Mouse (Mus musculus) forebrain, embryonic 12.5 days (tissue): ENCODE results near the gene Snrpc. TPM values are rescaled to one million over a fixed set of nuclear protein-coding genes. Genes with fewer than 3 reads are reported as not detected.

Experiments
- ATAC-seq: fragments of 200-750 bp; cut with Nextera tagmentation; 2 replicates; pipeline ENCODE4 v1.8.0; 2017; ENCODE audit warnings: moderate TSS enrichment; ENCODE audit not compliant: low FRiP score
- H3K27ac ChIP-seq: fragments of 300-500 bp; sonication (generic); 2 replicates; pipeline ENCODE4 v1.5.1; 2016; ENCODE audit warnings: mild to moderate bottlenecking
- H3K27me3 ChIP-seq: fragments of 300-500 bp; sonication (generic); 2 replicates; pipeline ENCODE4 v1.6.1; 2016; ENCODE audit warnings: mild to moderate bottlenecking
- H3K36me3 ChIP-seq: fragments of 300-500 bp; sonication (generic); replicated peaks from 2 replicates; pipeline ENCODE4 v1.6.1; 2016; ENCODE audit warnings: mild to moderate bottlenecking
- H3K4me1 ChIP-seq: fragments of 300-500 bp; sonication (generic); 2 replicates; pipeline ENCODE4 v1.6.1; 2016
- H3K4me2 ChIP-seq: fragments of 300-500 bp; sonication (generic); 2 replicates; pipeline ENCODE4 v1.6.1; 2016; ENCODE audit warnings: mild to moderate bottlenecking, moderate library complexity
- H3K4me3 ChIP-seq: fragments of 300-500 bp; sonication (generic); replicated peaks from 2 replicates; pipeline ENCODE4 v1.5.1; 2016; ENCODE audit warnings: mild to moderate bottlenecking
- H3K9ac ChIP-seq: fragments of 300-500 bp; sonication (generic); 2 replicates; pipeline ENCODE4 v1.6.1; 2016; ENCODE audit warnings: mild to moderate bottlenecking
- H3K9me3 ChIP-seq: fragments of 300-500 bp; sonication (generic); 2 replicates; pipeline ENCODE4 v1.6.1; 2016
- WGBS: fragments of 180-500 bp; shearing (Covaris S2); methylation state at CpG from one replicate; pipeline ENCODE4 v1.1.7; 2016; 5-methylcytosine and 5-hydroxymethylcytosine counted together
- polyA plus RNA-seq: library from polyadenylated mRNA; unstranded; fragments of >200 nt; fragmentation: Nextera tagmentation; extraction: Ambion mirVana; gene quantifications from 2 replicates; pipeline ENCODE4 v1.2.1, GENCODE M21; 2016

The Snrpc gene
- polyA plus RNA-seq, 1 experiment from 2014 or later: 367 TPM

DNA sequence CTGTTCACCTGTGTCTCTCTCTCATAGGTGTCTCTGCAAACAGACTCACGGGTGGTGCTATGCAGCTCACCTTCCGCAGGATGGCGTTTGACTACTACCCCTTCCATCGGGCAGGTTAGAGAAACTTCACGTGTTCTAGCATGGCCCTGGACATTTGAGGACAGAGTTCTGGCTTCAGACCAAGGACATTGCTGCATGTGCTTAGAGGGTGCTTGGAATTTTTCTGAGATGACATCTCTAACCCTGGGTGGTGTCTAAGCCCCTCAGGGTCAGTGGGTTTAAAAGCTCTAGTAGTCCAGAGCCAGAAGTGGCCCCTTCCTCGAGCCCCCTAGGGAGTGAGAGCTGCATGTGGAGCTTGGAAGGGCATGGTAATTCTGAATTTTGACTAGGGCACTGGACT lies 46.0 kb downstream of the Snrpc start:
- no peaks in the 10 kb centered on the region for H3K9me3 ChIP-seq
- H3K4me2 ChIP-seq: no peak overlapping the region
- H3K4me1 ChIP-seq: no peaks in the 10 kb centered on the region
- no peaks in the 10 kb centered on the region for H3K27me3 ChIP-seq
- WGBS: 95% methylated on average over 6 of the region's 6 CpGs
- H3K4me3 ChIP-seq: no peak overlapping the region
- H3K27ac ChIP-seq: no peak overlapping the region
- no peak for ATAC-seq
- peaks cover 71% of the 10 kb centered on the region for H3K36me3 ChIP-seq
- no peak overlapping the region for H3K9ac ChIP-seq

DNA sequence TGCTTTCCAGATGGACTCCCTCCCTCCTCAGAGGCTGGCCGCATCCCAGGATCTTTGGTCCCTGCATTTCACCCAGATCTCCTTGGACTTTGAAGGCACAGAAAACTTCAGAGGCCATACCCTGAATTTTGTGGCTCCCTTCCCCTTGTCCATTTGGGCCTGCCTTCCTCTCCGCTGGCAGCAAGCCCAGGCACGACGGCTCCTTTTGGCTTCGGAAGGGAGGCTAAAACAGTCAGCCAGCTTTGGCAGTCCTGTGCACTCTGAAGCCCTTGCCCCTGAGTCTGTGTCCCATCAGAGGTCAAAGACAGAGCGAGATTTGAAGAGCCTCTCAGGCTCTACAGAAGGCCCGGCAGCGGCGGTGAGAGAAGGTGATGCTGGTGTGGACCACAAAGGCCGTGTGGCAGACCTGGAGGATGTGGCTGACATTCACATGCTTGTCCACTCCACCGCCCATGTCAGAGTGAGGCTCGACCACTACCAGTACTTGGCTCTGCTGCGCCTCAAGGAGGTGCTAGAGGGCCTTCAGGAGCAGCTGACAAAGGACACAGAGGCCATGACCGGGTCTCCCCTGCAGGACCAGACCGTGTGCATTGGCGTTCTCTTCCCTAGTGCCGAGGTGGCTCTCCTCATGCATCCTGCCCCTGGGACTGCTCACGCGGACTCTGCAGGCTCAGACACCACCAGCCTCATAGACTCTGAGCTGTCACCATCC lies 48.7 kb downstream of the Snrpc start:
- Histone ChIP-seq H3K27me3 (no peaks in the 10 kb centered on the region), H3K27ac (no peak overlapping the region), H3K9ac (no peak overlapping the region), H3K36me3 (peaks cover 52% of the 10 kb centered on the region), H3K4me2 (no peak overlapping the region), H3K9me3 (no peaks in the 10 kb centered on the region), H3K4me1 (no peaks in the 10 kb centered on the region), H3K4me3 (no peak overlapping the region)
- no peak for ATAC-seq
- WGBS: 81% methylated on average over 19 of the region's 19 CpGs

Other genes with a start within 250 kb of the Snrpc start
- gene Nudt3, start 214.7 kb upstream of the Snrpc start, polyA plus RNA-seq: 170 and 178 TPM in 2 replicates
- not detected in 2 replicates for gene RPS10-NUDT3, start 202.9 kb upstream of the Snrpc start, polyA plus RNA-seq
- gene Rps10, start 201.5 kb upstream of the Snrpc start, polyA plus RNA-seq: 699 and 734 TPM in 2 replicates
- 9.0 and 12.7 TPM in 2 replicates for gene Pacsin1, start 182.6 kb upstream of the Snrpc start, polyA plus RNA-seq
- gene Spdef, start 109.2 kb upstream of the Snrpc start, polyA plus RNA-seq: 0.37 TPM in 1 of 2 replicates, not detected in the other
- 11.1 and 11.4 TPM in 2 replicates for gene D17Wsu92e, start 17.5 kb upstream of the Snrpc start, polyA plus RNA-seq
- 10.0 and 10.5 TPM in 2 replicates for gene Uhrf1bp1, start 18.3 kb downstream of the Snrpc start, polyA plus RNA-seq
- gene Anks1, start 71.2 kb downstream of the Snrpc start, polyA plus RNA-seq: 61.0 and 84.9 TPM in 2 replicates
- 100 and 101 TPM in 2 replicates for gene Taf11, start 71.7 kb downstream of the Snrpc start, polyA plus RNA-seq
- gene Tcp11, start 242.5 kb downstream of the Snrpc start, polyA plus RNA-seq: 1.1 and 1.6 TPM in 2 replicates